Mouse (Mus musculus): ENCODE measurements around the gene Sgsm1. TPM values are rescaled to one million over a fixed set of nuclear protein-coding genes. Genes with fewer than 3 reads are reported as not detected.
A peak's percentile ranks its signal among the peaks of the same experiment; 100 is the strongest.

Gene Sgsm1
- polyA plus RNA-seq, 1 experiment, result 6.7 TPM

DNA sequence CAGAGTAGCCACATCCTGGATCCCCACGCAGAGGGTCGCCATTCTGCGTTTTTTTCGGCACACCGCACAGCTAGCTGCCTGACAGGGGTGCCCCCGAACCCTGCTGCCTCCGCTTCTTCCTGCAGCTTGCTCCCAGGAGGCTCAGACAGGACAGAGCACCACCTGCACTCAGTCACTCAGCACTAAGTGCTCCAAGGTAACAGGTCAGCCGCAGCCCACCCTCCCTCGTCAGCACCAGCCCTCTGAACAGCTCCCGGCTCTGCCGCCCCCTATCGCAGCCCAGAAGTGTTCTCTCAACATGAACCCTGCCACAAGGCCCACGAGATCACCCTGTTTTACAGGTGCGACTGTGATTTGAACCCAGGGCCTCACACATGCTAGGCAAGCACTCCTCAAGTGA, 20.4 kb downstream of the Sgsm1 start:
- Histone ChIP-seq H3K4me3 (replicated peaks; ENCODE audit: extremely low read depth, low read depth, low read length) (no peak overlapping the region), H3K4me1 (ENCODE audit: control insufficient read depth, insufficient read depth, low read length) (no peaks in the 10 kb centered on the region)
- no peak for TF ChIP-seq CTCF (IDR thresholded peaks at IDR 0.05; ENCODE audit: insufficient read depth, low read length)
- no peak for TF ChIP-seq POLR2A (IDR thresholded peaks at IDR 0.05; ENCODE audit: borderline replicate concordance, extremely low read depth, low read depth, low read length)
- no peak for DNase-seq
- WGBS, result 45% methylated on average over 14 of the region's 14 CpGs

DNA sequence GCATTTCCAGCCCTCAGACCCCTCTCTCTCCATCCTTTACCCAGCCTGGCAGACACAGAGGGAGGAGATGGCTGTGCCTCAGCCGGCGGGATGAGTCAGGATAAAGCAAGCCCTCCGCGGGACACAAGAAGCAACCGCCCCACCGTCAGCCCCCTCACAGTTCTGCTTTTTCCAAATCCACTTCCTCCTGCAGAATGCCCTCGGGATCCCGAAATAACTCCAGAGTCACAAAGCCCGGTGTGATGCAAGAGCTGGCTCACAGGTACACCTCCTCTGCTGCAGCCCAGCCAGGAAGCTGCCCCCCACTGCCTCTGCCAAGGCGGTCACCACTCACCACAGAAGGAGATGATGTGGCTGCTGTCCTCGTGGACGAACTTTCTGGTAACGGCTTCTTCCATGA, 22.1 kb downstream of the Sgsm1 start:
- TF ChIP-seq CTCF (IDR thresholded peaks at IDR 0.05; ENCODE audit: insufficient read depth, low read length) (no peak), POLR2A (IDR thresholded peaks at IDR 0.05; ENCODE audit: borderline replicate concordance, extremely low read depth, low read depth, low read length) (no peak)
- Histone ChIP-seq H3K4me1 (ENCODE audit: control insufficient read depth, insufficient read depth, low read length) (no peaks in the 10 kb centered on the region), H3K4me3 (replicated peaks; ENCODE audit: extremely low read depth, low read depth, low read length) (no peak overlapping the region)
- no peak for DNase-seq
- WGBS, result 32% methylated on average over 13 of the region's 13 CpGs

DNA sequence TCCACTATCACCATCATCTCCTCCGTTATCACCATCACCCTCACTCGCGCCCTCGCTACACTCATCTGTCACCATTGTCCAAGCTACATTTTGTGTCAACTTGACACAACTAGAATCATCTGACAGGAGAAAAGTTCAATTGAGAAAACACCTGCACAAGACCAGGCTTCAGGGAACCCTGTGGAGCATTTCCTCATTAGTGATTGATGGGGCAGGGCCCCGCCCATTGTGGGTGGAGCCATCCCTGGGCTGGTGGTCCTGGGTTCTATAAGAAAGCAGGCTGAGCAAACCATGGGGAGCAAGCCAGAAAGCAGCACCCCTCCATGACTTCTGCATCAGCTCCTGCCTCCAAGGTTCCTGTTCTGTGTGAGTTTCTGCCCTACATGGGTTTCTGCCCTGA, 22.8 kb downstream of the Sgsm1 start:
- Histone ChIP-seq H3K4me1 (ENCODE audit: control insufficient read depth, insufficient read depth, low read length) (no peaks in the 10 kb centered on the region), H3K4me3 (replicated peaks; ENCODE audit: extremely low read depth, low read depth, low read length) (no peak overlapping the region)
- TF ChIP-seq CTCF (IDR thresholded peaks at IDR 0.05; ENCODE audit: insufficient read depth, low read length), result no peak
- no peak for TF ChIP-seq POLR2A (IDR thresholded peaks at IDR 0.05; ENCODE audit: borderline replicate concordance, extremely low read depth, low read depth, low read length)
- 35% methylated on average over 5 of the region's 5 CpGs for WGBS
- no peak for DNase-seq

DNA sequence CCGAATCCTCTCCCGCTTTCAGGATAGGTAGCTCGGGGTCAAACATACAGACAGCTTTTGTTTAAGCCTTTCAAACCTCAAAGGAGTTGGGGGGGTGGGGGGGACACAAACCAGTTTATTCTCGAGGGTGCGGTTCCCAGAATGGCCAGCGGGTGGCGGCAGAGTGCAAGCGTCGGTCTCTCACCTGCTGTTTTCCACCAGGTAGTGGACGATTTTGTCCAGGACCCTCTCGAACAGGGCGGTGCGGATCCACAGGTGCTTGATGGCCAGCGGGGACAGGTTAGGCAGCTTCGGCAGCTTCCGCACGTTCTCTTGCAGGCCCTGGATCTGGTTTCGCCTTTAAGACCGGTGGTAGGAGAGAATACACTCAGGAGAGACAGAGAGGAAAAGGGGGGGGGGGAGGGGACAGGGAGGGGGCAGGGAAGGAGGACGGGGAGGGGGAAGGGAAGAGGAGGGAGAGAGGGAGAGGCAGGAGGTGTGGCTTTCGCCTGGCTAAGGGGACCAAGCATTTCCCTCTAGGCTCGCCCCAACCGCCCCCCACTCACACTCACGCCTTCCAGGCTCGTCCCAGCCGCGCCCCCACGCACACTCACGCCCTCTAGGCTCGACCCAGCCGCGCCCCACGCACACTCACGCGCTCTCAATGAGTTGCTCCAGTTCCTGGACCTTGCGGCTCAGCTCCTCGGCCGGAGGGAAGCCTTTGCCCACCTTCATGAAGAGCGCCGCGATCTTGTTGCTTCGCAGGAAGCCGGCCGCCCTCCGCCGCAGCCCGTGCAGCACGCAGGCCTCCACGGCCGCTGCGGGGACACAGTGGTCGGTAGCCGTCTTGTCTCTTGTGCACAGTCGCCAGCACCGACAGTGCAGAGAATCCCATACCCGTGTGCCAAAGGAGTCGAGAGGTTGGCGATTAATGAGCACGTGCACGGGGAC, 23.7 kb downstream of the Sgsm1 start:
- Histone ChIP-seq H3K4me3 (replicated peaks; ENCODE audit: extremely low read depth, low read depth, low read length) (no peak overlapping the region), H3K4me1 (ENCODE audit: control insufficient read depth, insufficient read depth, low read length) (no peaks in the 10 kb centered on the region)
- TF ChIP-seq CTCF (IDR thresholded peaks at IDR 0.05; ENCODE audit: insufficient read depth, low read length), result peak; percentile 52
- TF ChIP-seq POLR2A (IDR thresholded peaks at IDR 0.05; ENCODE audit: borderline replicate concordance, extremely low read depth, low read depth, low read length), result no peak
- DNase-seq, result peak; percentile 70
- 14% methylated on average over 60 of the region's 60 CpGs for WGBS

DNA sequence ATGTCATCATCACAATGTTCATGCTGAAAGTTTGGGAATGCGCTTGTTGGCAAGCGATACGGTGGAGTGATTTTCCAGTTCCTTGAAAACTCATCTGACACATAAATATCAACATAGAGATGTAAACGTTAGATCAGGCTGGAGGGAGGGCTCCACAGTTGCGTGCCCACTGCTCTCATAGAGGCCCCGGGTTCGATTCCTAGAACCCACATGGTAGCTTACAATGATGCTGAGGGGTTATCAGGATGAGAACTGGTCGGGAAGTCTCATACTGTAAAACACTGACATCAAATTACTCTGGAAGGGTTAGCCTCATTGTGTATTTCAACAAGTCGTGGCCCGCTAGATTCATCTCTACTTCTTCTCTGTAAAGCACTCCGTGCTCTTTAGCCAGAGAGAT, 24.5 kb downstream of the Sgsm1 start:
- H3K4me1 ChIP-seq (ENCODE audit: control insufficient read depth, insufficient read depth, low read length), result no peaks in the 10 kb centered on the region
- WGBS, result 68% methylated on average over 11 of the region's 11 CpGs
- no peak overlapping the region for H3K4me3 ChIP-seq (replicated peaks; ENCODE audit: extremely low read depth, low read depth, low read length)
- TF ChIP-seq CTCF (IDR thresholded peaks at IDR 0.05; ENCODE audit: insufficient read depth, low read length) (no peak), POLR2A (IDR thresholded peaks at IDR 0.05; ENCODE audit: borderline replicate concordance, extremely low read depth, low read depth, low read length) (no peak)
- DNase-seq, result no peak

DNA sequence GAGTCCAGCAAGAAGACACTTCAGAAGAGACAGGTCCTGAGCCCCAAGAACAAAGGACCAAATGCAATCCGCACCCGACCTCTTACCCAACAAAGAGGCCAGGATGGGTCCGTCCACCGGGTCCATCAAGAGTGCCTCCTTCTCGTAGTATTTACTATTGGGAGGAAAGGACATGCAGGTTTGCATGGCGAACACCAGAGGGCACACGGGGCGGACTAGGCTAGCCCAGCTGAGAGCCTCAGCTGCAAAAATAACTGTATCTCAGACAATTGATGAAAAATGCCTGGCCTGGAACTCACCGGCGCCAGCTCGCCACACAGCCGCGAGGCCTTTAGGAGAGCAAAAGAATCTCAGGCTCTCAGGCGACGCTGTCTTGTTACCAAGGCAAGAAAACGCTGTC, 25.0 kb downstream of the Sgsm1 start:
- Histone ChIP-seq H3K4me3 (replicated peaks; ENCODE audit: extremely low read depth, low read depth, low read length) (no peak overlapping the region), H3K4me1 (ENCODE audit: control insufficient read depth, insufficient read depth, low read length) (no peaks in the 10 kb centered on the region)
- 54% methylated on average over 16 of the region's 16 CpGs for WGBS
- TF ChIP-seq POLR2A (IDR thresholded peaks at IDR 0.05; ENCODE audit: borderline replicate concordance, extremely low read depth, low read depth, low read length) (no peak), CTCF (IDR thresholded peaks at IDR 0.05; ENCODE audit: insufficient read depth, low read length) (no peak)
- DNase-seq, result no peak

DNA sequence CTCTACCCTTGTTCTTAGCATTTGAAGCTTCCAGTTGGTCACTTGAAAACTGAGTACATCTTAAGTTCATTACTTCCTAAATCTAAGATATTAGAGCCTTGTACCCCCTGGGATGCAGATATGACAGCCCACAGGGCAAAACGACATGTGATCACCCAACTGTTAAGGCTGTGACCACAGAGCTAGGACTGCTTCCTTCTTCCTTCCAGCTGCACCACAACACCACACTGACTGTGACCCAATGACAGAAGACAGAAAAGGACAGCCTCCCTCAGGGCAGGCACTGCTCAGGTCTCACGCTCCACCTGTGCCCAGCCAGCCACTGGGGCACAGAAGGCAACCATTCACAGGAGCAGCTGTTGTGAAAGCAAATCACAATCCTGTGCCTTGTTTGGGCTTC, 26.9 kb downstream of the Sgsm1 start:
- 68% methylated on average over 2 of the region's 2 CpGs for WGBS
- TF ChIP-seq POLR2A (IDR thresholded peaks at IDR 0.05; ENCODE audit: borderline replicate concordance, extremely low read depth, low read depth, low read length) (no peak), CTCF (IDR thresholded peaks at IDR 0.05; ENCODE audit: insufficient read depth, low read length) (no peak)
- no peaks in the 10 kb centered on the region for H3K4me1 ChIP-seq (ENCODE audit: control insufficient read depth, insufficient read depth, low read length)
- DNase-seq, result no peak
- no peak overlapping the region for H3K4me3 ChIP-seq (replicated peaks; ENCODE audit: extremely low read depth, low read depth, low read length)

DNA sequence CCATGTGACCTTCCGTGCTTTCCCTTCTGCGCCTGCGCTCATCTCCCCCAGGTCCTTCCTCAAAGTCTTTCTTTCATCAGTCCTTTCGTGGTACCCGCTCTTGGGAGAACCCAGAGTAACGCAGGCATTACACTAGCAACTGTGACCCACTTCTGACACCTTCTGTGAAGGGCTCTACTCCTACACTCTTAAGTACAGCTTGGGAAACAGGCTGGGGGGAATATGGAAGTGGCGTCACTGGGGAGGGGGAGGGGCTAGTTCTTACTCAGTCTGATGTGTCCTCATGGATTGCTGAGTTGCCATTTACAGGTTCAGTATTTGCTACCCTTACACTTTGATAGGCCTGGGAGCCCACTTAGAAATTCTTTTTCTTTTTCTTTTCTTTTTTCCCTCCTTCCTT, 29.0 kb downstream of the Sgsm1 start:
- WGBS, result 83% methylated on average over 7 of the region's 7 CpGs
- DNase-seq, result no peak
- Histone ChIP-seq H3K4me3 (replicated peaks; ENCODE audit: extremely low read depth, low read depth, low read length) (no peak overlapping the region), H3K4me1 (ENCODE audit: control insufficient read depth, insufficient read depth, low read length) (no peaks in the 10 kb centered on the region)
- TF ChIP-seq CTCF (IDR thresholded peaks at IDR 0.05; ENCODE audit: insufficient read depth, low read length), result no peak
- TF ChIP-seq POLR2A (IDR thresholded peaks at IDR 0.05; ENCODE audit: borderline replicate concordance, extremely low read depth, low read depth, low read length), result no peak

DNA sequence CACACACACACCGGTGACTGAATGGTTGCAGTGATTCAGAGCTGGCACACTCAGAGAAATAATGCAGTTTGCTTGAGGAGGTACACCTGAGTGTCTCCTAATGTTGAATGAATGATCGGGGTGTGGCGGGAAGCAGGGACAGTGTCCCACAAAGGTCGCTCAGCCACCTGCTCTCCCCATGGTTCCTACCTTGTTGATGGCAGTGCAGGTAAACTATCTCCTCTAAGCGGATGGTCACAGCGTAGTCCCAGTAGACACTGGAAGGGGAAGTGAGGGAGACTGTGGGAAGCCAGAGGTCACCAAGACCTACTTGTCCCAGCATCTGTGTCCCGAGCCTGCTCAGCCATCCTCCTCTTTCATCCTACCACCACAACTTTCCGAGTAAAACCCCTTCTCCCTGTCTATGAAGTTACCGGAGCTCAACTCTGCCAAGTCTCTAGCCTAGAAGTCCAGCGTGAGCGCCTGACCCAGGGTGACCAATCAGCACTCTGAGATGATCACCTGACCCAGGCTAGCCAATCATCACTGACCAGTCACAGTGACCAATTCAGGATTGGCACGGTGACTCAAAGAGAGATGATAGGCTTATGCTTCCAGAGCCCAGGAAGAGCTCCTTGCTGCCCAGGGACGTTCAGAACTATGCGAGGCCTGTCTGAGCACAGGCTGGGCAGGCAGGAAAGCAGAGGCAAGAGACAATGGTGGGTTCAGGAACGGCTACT, 30.3 kb downstream of the Sgsm1 start:
- DNase-seq, result peak; percentile 42
- 33% methylated on average over 15 of the region's 15 CpGs for WGBS
- TF ChIP-seq POLR2A (IDR thresholded peaks at IDR 0.05; ENCODE audit: borderline replicate concordance, extremely low read depth, low read depth, low read length), result no peak
- no peak for TF ChIP-seq CTCF (IDR thresholded peaks at IDR 0.05; ENCODE audit: insufficient read depth, low read length)
- no peaks in the 10 kb centered on the region for H3K4me1 ChIP-seq (ENCODE audit: control insufficient read depth, insufficient read depth, low read length)
- H3K4me3 ChIP-seq (replicated peaks; ENCODE audit: extremely low read depth, low read depth, low read length), result peak overlapping the region; percentile 53
